ENCODE assay signal across 26 mouse cellular contexts in genomic region chr6:84208589-84208988, GRCm38 (mm10).
"Had no signal": no experiment of that assay in that cellular context is flagged by ENCODE, and none has a peak within 500 bp of the region (broad histone marks: within the 10 kb centered on the region; RNA-seq: fewer than 3 reads in every experiment).

No protein-coding gene starts in this region.

- H3K4me1 ChIP-seq: hindbrain, embryonic 12.5 days; intestine, embryonic 15.5 days; liver, embryonic 13.5 days; liver, embryonic 15.5 days had no signal

- H3K4me3 ChIP-seq: heart, embryonic 10.5 days; heart, embryonic 12.5 days; hindbrain, embryonic 10.5 days; hindbrain, embryonic 12.5 days; intestine, embryonic 15.5 days; limb, embryonic 12.5 days; liver, embryonic 13.5 days; liver, embryonic 15.5 days had no signal

- H3K9me3 ChIP-seq: heart, embryonic 10.5 days; heart, embryonic 12.5 days; hindbrain, embryonic 12.5 days; intestine, embryonic 15.5 days; liver, embryonic 13.5 days; liver, embryonic 15.5 days had no signal

- H3K9ac ChIP-seq: heart, embryonic 12.5 days; hindbrain, embryonic 12.5 days; hindbrain, embryonic 14.5 days; intestine, embryonic 15.5 days; limb, embryonic 12.5 days; liver, embryonic 13.5 days; liver, embryonic 15.5 days had no signal

- H3K27me3 ChIP-seq: heart, embryonic 12.5 days; hindbrain, embryonic 12.5 days; intestine, embryonic 15.5 days; limb, embryonic 12.5 days; liver, embryonic 13.5 days; liver, embryonic 15.5 days had no signal

- H3K27ac ChIP-seq: heart, embryonic 10.5 days; hindbrain, embryonic 12.5 days; hindbrain, embryonic 14.5 days; intestine, embryonic 15.5 days; liver, embryonic 13.5 days; liver, embryonic 15.5 days had no signal

- H3K36me3 ChIP-seq: hindbrain, embryonic 10.5 days; hindbrain, embryonic 12.5 days; intestine, embryonic 15.5 days; liver, embryonic 13.5 days; liver, embryonic 15.5 days had no signal

- DNase-seq: gastrocnemius, postnatal 25 days; heart, adult 11 months; heart, postnatal 10 days; heart, postnatal 36 days; kidney, adult 18-20 months; kidney, adult 8-10 months; kidney, postnatal 10 days; kidney, postnatal 25 days; kidney, postnatal 4 days; layer of hippocampus, adult 9-11 months; layer of hippocampus, postnatal 36 days; left cerebral cortex, postnatal 4 days; liver; liver, embryonic 13.5 days had no signal

- ATAC-seq: hindbrain, embryonic 16.5 days; inflammation-experienced regulatory T-cells, adult 6 months; intestine, embryonic 15.5 days; intestine, postnatal 0 days had no signal

- H3K4me2 ChIP-seq: heart, embryonic 12.5 days; hindbrain, embryonic 12.5 days; hindbrain, embryonic 14.5 days; intestine, embryonic 15.5 days; limb, embryonic 12.5 days; liver, embryonic 11.5 days; liver, embryonic 13.5 days; liver, embryonic 15.5 days had no signal
